ENCODE assay signal across 9 mouse cellular contexts in genomic region chr13:60660056-60660455, GRCm38 (mm10). TPM values are rescaled to one million over a fixed set of nuclear protein-coding genes. Genes with fewer than 3 reads are reported as not detected.
DNase-seq lines count a peak whose midpoint lies in the region; TF ChIP-seq lines count a peak whose summit lies in the region.
"Had no signal": no experiment of that assay in that cellular context is flagged by ENCODE, and none has a peak within 500 bp of the region (broad histone marks: within the 10 kb centered on the region; RNA-seq: fewer than 3 reads in every experiment).

No protein-coding gene starts in this region.

- intact Hi-C loops in heart, postnatal 25 days (cut with DNase I): no loop called here
- intact Hi-C loops in left cerebral cortex, postnatal 4 days (cut with DNase I): no loop called here

- no peak for TF ChIP-seq CTCF in brain, embryonic 14.5 days (IDR thresholded peaks at IDR 0.05; ENCODE audit: borderline replicate concordance, extremely low read depth, insufficient read depth, insufficient read length)

- TF ChIP-seq POLR2A in brain, embryonic 14.5 days (IDR thresholded peaks at IDR 0.05; ENCODE audit: borderline replicate concordance, extremely low read depth, insufficient read depth, insufficient read length, poor library complexity, severe bottlenecking): no peak

- DNase-seq in heart, adult 11 months: peak; percentile 96
- no peak for DNase-seq in heart, postnatal 25 days (ENCODE audit: low spot score)
- DNase-seq in left cerebral cortex, postnatal 4 days: peak; percentile 84
- no peak for DNase-seq in left cerebral cortex, adult 11 months (ENCODE audit: low spot score)
- DNase-seq in brain, embryonic 14.5 days (ENCODE audit: low read depth): peak; percentile 70
- DNase-seq in gonadal fat pad, adult 2 months (ENCODE audit: low read depth): peak; percentile 94
- DNase-seq in spleen, adult 18-20 months: no peak
- no peak for DNase-seq in adrenal gland, adult 8-10 months
- DNase-seq: adrenal gland, adult 2 months had no signal

RNA-seq across cellular contexts. Expression of gene Dapk1, which starts 58.3 kb away (rescaled TPM):
- total RNA-seq in heart, postnatal 25 days (2021): 10 to 100 TPM; 24.5 to 29.5 TPM
- 100 to 1,000 TPM; 105 to 110 TPM for total RNA-seq in left cerebral cortex, postnatal 4 days (2021)
- polyA plus RNA-seq in brain, embryonic 14.5 days (2012; rRNA removed): 107 and 112 TPM in 2 replicates
- 53.8 and 77.2 TPM in 2 replicates for polyA plus RNA-seq in gonadal fat pad, adult 2 months (2012; rRNA removed)
- 10 to 100 TPM; 13.3 to 15.3 (median 14.1) TPM for total RNA-seq in adrenal gland, adult 8-10 months (2022)

Comparison
In these comparisons a context has a peak if more than half of its experiments do, and no peak if none do; other contexts are left out.
1. DNase-seq: peak in heart, adult 11 months (single experiment), left cerebral cortex, postnatal 4 days (single experiment), brain, embryonic 14.5 days (single experiment) and gonadal fat pad, adult 2 months (single experiment); none in heart, postnatal 25 days (single experiment), left cerebral cortex, adult 11 months (single experiment), spleen, adult 18-20 months (0 of 2) and adrenal gland, adult 8-10 months (single experiment).